ENCODE assay signal across 15 mouse cellular contexts in genomic region chr3:138839656-138840055, GRCm38 (mm10).
"Had no signal": no experiment of that assay in that cellular context is flagged by ENCODE, and none has a peak within 500 bp of the region (broad histone marks: within the 10 kb centered on the region; RNA-seq: fewer than 3 reads in every experiment).

No protein-coding gene starts in this region.

- H3K9ac ChIP-seq: liver, embryonic 15.5 days; midbrain, embryonic 12.5 days; neural tube, embryonic 15.5 days had no signal

- H3K9me3 ChIP-seq: limb, embryonic 10.5 days; liver, embryonic 15.5 days; midbrain, embryonic 12.5 days; neural tube, embryonic 15.5 days had no signal

- H3K36me3 ChIP-seq: limb, embryonic 10.5 days; liver, embryonic 15.5 days; midbrain, embryonic 12.5 days; neural tube, embryonic 15.5 days had no signal

- H3K27ac ChIP-seq: left cerebral cortex, adult 2 months; limb, embryonic 10.5 days; liver, embryonic 15.5 days; macrophage; neural tube, embryonic 15.5 days; stomach, postnatal 0 days had no signal

- H3K4me1 ChIP-seq: liver, embryonic 15.5 days had no signal

- H3K4me3 ChIP-seq: left cerebral cortex, adult 2 months; limb, embryonic 10.5 days; liver, embryonic 15.5 days; midbrain, embryonic 12.5 days; myocyte; neural tube, embryonic 15.5 days had no signal

- H3K4me2 ChIP-seq: liver, embryonic 11.5 days; liver, embryonic 15.5 days; midbrain, embryonic 12.5 days; neural tube, embryonic 15.5 days had no signal

- H3K27me3 ChIP-seq: liver, embryonic 15.5 days; midbrain, embryonic 12.5 days; neural tube, embryonic 15.5 days had no signal

- DNase-seq: kidney, adult 2 months; kidney, postnatal 25 days; lung, adult 2 months; right cerebral cortex, adult 18-20 months; right cerebral cortex, postnatal 25 days; thymus, postnatal 4 days had no signal
